Mouse (Mus musculus): ENCODE data around the gene Plch1.

Plch1 gene

DNA sequence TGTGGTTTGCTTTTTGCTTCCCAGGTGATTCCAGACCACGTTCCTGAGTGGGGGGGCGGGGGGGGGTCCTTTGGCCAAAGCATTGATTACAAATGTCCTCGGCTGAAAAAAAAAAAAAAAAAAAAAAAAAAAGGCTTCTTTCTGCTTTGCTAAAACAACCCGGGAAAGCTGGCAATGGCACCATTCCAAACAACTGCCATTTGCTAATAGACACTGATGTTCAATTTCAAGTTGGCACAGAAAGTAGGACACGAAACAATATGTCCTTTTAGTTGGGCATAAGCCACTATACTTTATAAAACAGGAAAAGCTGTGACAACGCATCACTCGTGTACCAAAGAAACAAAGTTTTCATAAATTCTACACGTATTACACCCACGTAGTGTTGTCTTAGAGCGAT is 36.6 kb downstream of the Plch1 start:
- no peak for DNase-seq (ENCODE audit: low spot score)

DNA sequence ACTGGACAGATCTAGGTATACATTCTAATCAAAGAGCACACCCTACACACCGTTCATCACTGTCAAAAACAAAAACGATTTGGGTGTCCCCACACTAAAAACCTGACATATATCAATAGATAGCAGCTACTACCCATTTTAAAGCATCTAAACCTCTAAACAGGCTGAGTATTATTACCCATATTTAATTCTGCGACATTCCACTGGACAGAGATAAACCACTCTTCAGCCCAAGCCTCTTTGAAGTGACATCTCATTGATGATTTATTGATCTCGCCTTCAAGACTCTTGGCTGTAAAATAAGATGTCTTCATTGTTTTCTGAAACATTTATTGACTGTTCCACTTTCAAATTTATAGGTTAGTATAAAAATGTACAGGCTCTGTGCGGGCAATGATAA is 46.4 kb downstream of the Plch1 start:
- DNase-seq (ENCODE audit: low spot score) = no peak

DNA sequence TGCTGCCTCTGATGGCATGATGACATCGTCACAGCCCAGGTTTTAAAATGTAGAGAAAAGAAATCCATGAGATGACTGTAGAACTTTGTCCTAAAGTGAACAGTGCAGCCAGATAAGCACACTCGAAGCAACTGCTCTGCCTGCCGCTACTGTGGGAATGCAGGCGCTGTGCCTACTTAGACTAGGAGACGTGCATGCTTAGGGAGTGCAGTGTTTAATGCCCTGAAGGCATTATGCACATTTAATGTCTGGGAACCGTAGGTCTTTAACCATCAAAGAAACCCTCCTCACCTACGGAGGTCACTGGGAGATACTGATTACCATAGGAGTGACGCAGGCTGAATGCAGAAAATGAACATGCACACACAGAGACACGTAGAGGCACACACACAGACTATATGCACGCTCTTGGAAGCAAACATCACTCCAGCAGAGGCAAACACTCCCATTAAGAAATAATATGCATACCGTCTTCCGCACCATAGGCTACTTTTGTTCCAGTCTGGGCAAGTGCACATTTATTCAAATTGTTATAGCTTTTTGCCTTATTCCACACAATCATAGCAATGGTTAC is 48.1 kb downstream of the Plch1 start:
- DNase-seq (ENCODE audit: low spot score) = no peak

DNA sequence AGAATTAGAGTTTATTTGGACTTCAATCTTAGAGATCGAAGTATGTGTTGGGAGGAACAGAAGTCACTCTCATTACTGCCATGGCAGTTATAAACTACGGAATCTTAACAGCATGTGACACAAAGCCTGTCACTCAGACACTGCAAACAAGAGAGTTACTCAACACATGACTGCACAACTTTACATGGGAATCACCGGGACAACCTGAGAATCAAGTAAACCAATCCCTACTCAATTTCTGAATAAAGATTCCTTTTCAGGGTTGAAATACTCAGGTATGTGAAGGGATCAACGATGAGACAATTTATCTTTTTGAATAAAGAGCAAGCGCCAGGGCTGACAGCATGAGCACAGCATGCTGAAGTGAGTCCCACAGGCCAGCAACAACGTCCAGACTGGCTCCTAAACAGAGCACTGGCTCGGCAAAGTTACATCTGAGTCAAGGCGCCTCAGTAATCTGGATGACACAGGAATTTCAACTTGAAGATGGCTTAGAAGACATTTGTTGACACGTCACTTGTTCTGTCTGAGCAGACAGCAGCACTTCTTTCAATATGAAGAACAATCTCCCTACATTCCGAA is 49.4 kb downstream of the Plch1 start:
- DNase-seq (ENCODE audit: low spot score) = no peak

DNA sequence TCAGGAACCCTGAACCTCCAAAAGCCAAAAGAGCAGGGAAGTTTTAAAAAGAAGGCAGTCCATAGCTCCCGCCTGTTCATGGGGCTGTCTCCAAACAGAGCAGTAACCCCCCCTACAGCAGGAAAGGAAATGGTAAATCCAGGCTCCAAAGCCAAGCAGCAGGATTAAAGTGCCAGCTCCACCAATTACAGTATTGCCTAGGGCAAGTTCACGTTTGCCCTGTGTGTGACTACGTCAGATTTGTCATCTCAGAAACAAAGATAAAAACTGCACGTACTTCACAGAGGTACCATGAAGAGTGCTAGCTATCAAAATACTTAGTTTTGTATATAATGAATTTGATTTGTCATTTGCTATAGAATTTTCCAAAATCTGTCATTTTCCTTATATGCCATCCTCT is 55.1 kb downstream of the Plch1 start:
- DNase-seq (ENCODE audit: low spot score) = no peak

DNA sequence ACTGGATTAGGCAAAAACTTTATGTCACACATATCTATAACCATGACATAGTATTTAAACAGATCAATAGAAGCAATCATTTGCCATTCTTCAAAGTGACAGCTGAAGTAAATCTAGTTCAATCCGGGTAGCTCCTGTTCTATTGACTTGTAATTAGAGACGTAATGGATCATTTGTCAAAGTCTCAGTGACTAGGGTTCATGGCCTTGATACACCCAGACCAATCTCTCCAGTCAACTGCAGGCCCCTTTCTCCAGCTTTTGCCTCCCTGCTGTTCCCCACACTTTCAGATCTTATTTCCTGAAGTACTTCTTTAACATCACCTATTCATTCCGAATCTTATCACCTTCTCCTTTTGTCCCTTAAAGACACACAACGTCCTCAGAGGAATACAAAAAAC is 56.8 kb downstream of the Plch1 start:
- DNase-seq (ENCODE audit: low spot score) = no peak

DNA sequence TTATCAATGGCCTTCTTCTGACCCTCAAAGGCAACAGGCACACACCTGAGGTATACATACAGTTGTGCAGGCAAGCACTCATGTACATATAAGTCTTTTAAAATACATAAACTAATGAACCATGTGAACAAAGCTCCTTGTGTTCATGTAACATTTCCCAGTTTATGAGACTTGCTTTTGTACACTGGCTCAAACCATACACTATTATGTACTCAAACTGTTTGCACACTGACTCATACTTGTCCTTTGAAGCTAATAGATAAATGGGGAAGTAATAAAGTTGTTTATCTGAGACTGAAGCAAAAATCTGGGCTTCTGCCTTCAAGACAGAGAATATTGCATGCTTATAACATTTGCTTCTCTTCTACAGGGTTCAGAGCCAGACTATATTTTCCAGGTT is 61.5 kb downstream of the Plch1 start:
- no peak for DNase-seq (ENCODE audit: low spot score)

DNA sequence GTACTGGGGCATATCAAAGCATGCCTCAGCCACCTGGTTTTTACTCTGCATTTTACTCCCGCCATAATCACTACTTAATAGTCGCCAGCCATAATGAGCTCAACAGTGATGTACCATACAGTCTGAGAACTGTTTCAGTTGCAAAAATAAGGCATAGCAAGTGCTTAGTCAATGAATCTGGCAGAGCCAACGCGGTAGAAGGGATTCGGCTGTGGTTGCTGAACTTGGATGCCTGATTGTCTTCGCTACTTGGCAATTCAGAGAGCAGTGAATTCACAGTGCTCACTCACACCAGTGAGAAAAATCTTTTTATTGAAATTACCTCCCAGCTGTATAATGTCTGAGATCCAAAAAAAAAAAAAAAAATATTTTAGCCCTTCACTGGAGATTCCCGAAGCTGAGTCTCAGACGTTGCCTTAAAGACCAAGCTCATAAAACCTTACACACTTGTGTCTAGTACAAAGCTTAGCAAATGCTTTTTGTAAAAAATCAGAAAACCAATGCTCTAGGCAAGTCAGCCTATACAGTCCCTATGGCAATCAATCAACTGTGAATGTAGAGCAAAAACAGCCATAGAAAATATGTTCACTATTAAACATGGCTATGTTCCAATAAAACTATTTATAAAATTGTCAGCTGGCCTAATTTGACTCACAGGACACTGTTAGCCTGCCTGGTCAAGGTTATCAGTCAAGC is 62.2 kb downstream of the Plch1 start:
- DNase-seq (ENCODE audit: low spot score) = no peak

DNA sequence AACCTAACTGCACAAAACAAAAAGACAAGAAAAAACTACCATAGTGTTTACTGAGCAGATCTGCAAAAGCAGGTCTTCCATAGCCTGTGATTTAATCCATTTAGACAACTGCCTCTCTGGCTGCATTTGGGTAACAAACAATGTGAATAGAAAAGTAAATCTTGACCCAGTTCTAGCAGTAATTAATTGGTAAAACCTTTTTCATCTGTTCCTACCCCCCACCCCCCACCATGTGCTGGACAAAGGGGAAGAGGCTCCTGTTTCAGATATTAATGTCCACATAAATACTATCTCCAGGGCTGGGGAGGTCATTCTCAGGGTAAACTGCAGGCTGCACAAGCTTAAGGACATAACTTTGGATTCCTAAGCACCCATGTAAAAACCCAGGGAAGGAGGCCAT is 63.5 kb downstream of the Plch1 start:
- no peak for DNase-seq (ENCODE audit: low spot score)

DNA sequence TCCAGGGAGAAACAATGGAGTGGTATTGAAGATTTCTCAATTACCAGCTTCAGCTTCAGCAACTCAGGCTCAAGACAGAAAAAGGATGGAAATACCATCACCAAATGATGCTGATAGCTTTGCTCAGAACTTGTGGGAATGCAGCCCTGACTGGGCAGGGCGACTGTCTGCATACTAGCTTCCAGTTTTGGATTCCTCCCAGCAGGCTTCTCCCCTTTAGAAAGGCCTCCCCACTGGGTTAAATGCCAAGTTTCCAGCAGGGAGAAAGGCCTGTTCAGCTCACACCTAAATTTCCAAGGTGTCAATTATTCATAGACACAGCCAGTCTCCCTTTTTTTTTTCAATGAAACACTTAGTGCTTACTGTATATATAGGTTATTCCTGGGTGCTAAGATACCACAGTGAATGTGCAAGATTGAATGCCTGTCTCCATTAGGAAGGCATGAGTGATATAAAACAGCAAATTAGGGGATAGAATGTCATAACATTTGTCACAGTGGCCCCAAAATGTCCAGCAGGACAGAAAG is 75.3 kb downstream of the Plch1 start:
- no peak for DNase-seq (ENCODE audit: low spot score)

DNA sequence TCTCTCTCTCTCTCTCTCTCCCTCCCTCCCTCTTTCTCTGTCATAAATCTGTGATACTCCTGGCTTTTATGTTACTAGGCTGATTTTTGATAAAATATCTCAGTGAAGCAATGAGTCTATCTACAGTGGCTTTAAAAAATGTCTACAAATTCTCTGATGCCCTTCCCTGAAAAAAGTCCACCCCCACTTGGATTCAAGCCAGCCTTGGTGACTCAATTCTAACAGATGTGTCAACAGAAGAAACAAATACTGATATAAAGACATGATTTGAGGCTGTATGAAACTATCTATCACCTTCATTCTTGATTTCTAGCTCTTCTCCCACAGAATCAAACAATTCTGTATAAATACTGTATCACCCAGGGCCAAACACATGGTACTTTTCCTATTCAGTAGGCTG is 76.6 kb downstream of the Plch1 start:
- DNase-seq (ENCODE audit: low spot score) = no peak

DNA sequence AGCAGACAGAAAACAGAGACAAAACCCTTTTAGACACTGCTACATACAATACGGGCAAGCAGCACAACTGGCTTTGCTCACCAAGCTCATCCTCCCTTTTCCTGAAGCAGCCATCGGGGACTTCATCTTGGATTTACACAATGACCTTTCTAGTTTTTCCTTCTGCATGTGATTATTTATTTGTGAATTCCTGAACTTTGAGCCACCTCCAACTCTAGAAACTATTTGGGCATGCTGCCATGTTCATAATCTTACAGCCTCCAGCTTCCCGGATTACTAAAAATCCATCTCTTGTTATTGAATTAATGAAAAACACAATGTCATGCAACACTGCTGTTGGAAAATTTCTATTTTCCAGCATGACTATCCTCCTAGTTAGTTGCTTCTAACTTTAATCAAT is 84.1 kb downstream of the Plch1 start:
- no peak for DNase-seq (ENCODE audit: low spot score)

DNA sequence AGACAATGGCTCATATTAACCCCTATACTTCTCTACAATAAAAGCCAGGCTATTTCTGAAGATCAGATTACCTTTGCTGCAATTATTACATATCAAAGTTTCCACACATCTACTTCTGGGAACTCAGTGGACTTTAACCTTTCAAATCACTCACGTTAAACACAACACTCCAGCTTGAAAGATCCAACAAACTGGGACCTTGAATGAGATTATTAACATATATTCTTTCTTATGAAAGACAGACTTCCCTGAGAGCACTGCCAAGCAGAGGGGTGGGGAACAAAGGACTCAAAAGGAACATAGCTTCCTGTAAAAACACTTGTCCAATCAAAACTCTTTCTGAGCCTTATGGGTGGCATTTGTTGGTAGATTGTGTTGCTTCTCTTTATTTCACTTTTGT is 85.1 kb downstream of the Plch1 start:
- no peak for DNase-seq (ENCODE audit: low spot score)

DNA sequence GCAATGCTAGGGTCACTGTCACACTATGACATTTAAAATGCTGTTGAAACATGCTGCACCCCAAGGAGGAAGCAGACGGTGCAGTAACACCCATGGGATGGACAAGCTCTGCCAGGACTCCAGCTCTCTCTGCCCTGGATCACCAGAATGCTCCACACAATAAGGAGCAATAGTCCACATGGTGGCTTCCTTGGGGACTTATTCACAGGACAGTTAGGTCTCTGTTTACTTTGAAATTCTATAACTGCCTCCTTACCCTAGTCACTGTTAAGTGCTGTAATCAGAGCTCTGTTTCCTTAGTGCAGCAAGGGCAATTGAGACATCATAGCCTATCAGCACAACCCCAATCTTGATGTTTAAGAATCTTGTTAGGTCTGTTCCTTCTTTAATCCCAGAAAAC is 92.4 kb downstream of the Plch1 start:
- DNase-seq (ENCODE audit: low spot score) = no peak

DNA sequence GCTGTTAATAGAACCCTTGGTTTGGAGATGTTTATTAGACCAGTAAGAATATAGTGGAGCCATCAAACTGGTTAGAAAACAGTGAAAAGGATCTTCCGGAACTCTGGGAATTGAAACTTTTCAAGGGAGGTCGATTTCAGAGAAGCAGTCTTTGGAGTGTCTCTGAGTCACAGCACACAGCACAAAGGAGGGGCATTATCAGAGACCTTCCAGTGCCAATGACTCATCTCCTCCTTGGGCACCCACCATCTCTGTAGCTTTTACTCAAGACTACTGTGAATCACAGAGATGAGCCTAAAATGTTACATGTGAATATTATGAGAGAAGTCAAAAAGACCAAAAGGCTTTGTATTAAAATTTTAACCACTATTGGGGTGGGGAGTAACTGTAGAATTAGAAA is 93.8 kb downstream of the Plch1 start:
- no peak for DNase-seq (ENCODE audit: low spot score)

DNA sequence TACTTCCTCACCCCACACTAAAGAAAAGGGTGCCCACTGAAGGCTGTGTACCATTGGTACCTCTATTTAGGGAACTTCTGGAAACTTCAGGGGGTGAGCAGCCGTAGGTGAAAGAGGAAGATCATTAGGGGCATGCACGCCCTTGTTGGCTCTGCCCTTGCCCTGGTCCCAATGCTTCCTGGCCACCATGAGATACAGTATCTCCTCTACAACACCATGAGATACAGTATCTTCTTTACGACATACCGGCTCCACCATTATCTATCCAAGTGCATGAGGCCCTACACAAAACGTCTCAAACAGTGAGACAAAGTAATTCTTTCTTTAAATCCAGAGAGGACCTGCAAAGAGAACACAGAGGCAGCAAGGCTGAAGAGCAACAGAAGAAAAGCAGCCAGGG is 98.6 kb downstream of the Plch1 start:
- no peak for DNase-seq (ENCODE audit: low spot score)

DNA sequence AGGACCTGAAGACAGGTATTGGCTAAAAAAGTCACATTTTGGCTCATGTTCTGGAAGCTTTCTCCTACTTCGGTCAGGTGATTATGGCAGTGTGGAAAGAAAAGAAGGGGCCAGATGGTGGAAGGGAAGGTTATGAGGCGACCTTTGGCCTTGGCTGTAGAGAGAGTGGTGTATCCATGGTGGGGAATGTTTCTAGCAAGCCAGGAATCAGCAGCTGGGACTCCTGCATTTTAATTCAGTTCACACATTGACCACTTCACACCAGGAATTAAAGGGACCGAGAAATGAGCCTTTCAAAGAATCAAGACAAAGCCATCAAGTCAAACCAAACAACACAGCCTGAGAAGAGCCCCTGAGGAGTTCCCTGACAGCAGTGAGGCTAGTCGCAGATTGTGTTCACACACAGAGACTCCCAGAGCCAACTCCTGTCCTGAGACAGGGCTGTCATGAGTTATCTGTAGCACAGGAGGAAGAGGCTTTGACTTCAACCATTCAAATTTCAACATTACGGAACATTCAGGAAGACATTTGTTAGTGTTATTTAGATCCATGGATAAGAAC is 112.4 kb downstream of the Plch1 start:
- DNase-seq (ENCODE audit: low spot score) = no peak

DNA sequence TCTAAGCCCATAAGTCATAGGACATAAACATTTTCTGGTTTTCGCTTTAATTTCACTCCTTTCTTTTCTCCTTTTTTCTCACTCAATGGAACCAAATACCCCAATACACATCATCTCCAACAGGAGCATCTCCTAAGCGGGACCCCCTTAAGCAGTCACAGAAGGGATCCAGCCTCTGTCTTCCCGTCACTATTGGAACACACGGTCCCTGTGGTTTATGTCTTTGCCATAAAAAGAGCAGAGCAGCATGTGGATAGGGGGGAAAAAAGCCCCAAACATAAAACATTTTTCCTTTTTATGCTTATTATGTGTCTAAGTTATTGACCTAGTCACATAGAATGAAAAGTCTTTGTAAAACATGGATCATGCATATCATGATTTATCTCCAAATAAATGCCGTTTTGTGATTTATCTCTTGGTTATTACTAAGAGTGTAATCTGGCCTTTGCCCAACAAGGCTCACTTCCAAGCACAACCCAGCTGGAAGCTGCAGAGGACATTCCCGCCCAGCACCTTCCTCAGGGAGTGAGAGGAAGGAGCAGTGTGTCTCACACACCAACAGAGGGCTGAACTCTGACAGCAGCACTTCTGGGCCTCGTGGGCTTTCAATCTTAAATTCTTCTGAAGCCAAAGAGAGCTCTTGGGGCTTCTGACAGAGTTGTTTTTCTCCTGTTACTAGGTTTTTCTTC is 126.5 kb downstream of the Plch1 start:
- DNase-seq (ENCODE audit: low spot score) = no peak

DNA sequence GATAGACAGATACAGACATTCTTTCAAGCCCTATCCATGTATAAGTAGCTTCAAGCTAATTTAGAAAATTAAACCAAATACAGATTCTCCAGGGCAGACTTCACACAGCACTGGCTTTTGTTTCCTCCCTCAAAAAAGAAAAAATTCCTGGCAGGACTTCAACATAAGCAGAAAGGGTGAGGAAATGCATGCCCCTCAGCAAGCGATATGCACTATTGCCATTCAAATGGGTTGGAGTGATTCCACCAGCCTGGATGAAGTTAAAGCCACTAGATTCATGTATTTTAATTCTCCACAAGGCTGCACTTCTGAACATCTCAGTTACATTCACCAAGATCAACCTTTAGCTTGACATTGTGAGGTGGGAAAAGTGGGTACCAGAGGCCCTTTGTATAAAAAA is 138.5 kb downstream of the Plch1 start:
- DNase-seq (ENCODE audit: low spot score) = no peak

DNA sequence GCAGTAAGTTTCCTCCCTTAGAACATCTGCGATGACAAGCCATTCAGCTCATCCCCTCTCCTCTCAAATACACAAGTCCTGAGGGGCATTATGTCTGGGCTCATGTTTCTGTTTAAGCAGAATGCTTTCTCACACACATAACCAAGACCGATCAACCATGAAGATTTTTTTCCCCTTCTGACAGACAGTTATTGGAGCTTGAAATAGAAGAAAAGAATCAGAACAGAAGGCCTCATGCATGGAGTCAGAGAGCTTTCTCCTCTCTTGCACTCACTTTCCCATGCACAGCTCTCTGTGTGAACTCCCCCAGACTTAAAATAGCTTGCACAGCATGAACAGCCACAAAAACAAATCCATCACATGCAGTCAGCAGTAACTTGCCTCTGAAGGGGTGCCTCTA is 159.2 kb downstream of the Plch1 start:
- DNase-seq (ENCODE audit: low spot score) = no peak

DNA sequence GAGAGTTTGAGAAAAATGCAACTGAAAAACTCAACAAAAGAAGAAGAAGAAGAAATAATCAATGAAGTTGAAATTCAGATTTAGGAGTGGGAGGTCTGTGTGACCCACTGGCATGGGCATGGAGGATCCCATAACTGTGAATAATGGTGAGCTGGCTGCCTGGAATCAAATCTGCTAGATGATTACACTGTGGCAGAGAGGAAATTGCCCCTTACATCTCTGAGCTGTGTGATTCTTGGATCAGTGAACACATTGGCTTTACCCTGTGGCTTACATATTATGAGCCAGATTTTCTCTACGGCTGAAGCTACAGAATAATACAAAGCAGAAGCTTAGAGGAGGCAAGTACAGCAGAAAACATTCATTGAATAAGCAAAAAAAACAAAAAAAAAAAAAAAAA is 170.9 kb downstream of the Plch1 start:
- DNase-seq (ENCODE audit: low spot score) = no peak

DNA sequence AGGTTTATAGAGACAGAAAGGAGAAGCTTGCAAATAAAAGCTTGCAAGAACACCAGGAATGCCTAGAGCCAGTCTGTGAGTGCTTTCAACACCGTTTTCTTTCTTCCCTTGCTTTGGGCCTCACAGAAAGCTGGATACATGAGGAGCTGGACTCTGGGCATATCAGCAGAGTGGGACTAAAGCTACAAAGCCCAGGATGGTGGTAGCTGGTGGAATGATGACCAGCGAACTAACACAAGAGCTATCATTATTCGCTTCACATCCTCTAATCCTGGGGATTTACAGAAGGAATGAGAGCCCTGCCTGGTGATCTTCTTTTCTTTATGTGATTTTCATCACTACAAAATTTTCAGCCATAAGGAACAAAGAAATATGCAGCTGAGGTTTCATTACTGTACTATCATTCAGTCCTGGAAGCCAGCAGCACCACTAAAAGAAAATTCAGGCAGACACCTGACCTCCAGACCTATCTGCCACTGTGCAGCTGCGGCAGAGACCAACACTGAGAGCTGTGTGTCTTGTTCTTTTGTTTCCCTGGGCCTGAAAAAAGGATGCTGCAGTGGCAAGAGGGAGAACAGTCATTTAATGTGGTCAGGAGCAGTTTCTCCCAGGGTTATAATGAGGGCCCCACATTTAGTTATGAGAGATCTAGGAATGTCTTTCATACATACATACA is 172.5 kb downstream of the Plch1 start:
- no peak for DNase-seq (ENCODE audit: low spot score)

Measured in urinary bladder, postnatal 10 days (tissue).